Comparison of ENCODE assay signal across 8 mouse cellular contexts in genomic region chr4:116075631-116076368, GRCm38 (mm10). TPM values are rescaled to one million over a fixed set of nuclear protein-coding genes. Genes with fewer than 3 reads are reported as not detected.
DNase-seq lines count a peak whose midpoint lies in the region; ATAC-seq lines count a peak whose summit lies in the region.

No protein-coding gene starts in this region.

- H3K9ac ChIP-seq in intestine, embryonic 14.5 days (ENCODE audit: low read length) = peak overlapping the region; percentile 82
- peak overlapping the region; percentile 98 for H3K9ac ChIP-seq in limb, embryonic 11.5 days (ENCODE audit: low read length)
- peak overlapping the region; percentile 94 for H3K9ac ChIP-seq in midbrain, embryonic 12.5 days (replicated peaks)

- peaks cover 12% of the 10 kb centered on the region for H3K36me3 ChIP-seq in intestine, embryonic 14.5 days (ENCODE audit: control insufficient read depth, insufficient read depth, low read length)
- peaks cover 7% of the 10 kb centered on the region for H3K36me3 ChIP-seq in limb, embryonic 11.5 days (ENCODE audit: control insufficient read depth, insufficient read depth, low read length)
- peaks cover 17% of the 10 kb centered on the region for H3K36me3 ChIP-seq in midbrain, embryonic 12.5 days

- peak overlapping the region; percentile 66 for H3K4me3 ChIP-seq in intestine, embryonic 14.5 days (ENCODE audit: low read depth, low read length)
- peak overlapping the region; percentile 99 for H3K4me3 ChIP-seq in limb, embryonic 11.5 days (ENCODE audit: low read depth, low read length)
- H3K4me3 ChIP-seq in midbrain, embryonic 12.5 days = peak overlapping the region; percentile 74

- peak overlapping the region; percentile 98 for H3K27ac ChIP-seq in intestine, embryonic 14.5 days (ENCODE audit: low read depth)
- peak overlapping the region; percentile 98 for H3K27ac ChIP-seq in limb, embryonic 11.5 days (replicated peaks; ENCODE audit: low read depth, low read length)
- peak overlapping the region; percentile 98 for H3K27ac ChIP-seq in midbrain, embryonic 12.5 days (replicated peaks)

- peak; percentile 14; the same call in 1 of the 2 replicates for ATAC-seq in frontal cortex, adult (ENCODE audit: low TSS enrichment)
- ATAC-seq in intestine, embryonic 14.5 days (replicated peaks; ENCODE audit: low FRiP score, low TSS enrichment, low read depth) = peak; percentile 78
- peak; percentile 81 for ATAC-seq in limb, embryonic 11.5 days (ENCODE audit: insufficient number of reproducible peaks, low FRiP score, low TSS enrichment, low read depth)
- ATAC-seq in midbrain, embryonic 12.5 days (ENCODE audit: low FRiP score, low read depth) = peak; percentile 80

- peak overlapping the region; percentile 91 for H3K4me2 ChIP-seq in intestine, embryonic 14.5 days (ENCODE audit: low read length)
- peak overlapping the region; percentile 57 for H3K4me2 ChIP-seq in limb, embryonic 11.5 days (ENCODE audit: low read depth, severe bottlenecking)
- H3K4me2 ChIP-seq in midbrain, embryonic 12.5 days (replicated peaks) = peak overlapping the region; percentile 95

- no peak for DNase-seq in frontal cortex, adult 2 months (ENCODE audit: extremely low spot score in 1 of 2, low spot score in 1 of 2)
- DNase-seq in cerebellum, postnatal 25 days = peak; percentile 81 to 82
- DNase-seq in gastrocnemius, adult 8-10 months (ENCODE audit: low spot score in 2 of 2) = peak; percentile 60 to 62
- DNase-seq in intestine, embryonic 14.5 days (ENCODE audit: low spot score) = peak; percentile 96
- peak; percentile 84 for DNase-seq in limb, embryonic 11.5 days (ENCODE audit: low spot score)
- peak; percentile 83 to 86 for DNase-seq in spleen, postnatal 10 days (ENCODE audit: low spot score in 2 of 2)

- H3K27me3 ChIP-seq in intestine, embryonic 14.5 days (replicated peaks; ENCODE audit: control insufficient read depth, insufficient read depth, low read length) = no peaks in the 10 kb centered on the region
- H3K27me3 ChIP-seq in limb, embryonic 11.5 days (ENCODE audit: control insufficient read depth, insufficient read depth, low read length) = no peaks in the 10 kb centered on the region
- no peaks in the 10 kb centered on the region for H3K27me3 ChIP-seq in midbrain, embryonic 12.5 days

- WGBS in intestine, embryonic 14.5 days = 0% methylated on average over 60 of the region's 77 CpGs
- under 1% methylated on average over 64 of the region's 77 CpGs for WGBS in limb, embryonic 11.5 days
- under 1% methylated on average over 61 of the region's 77 CpGs for WGBS in midbrain, embryonic 12.5 days

- H3K4me1 ChIP-seq in intestine, embryonic 14.5 days (replicated peaks; ENCODE audit: control insufficient read depth, insufficient read depth, low read length) = peaks cover 29% of the 10 kb centered on the region
- H3K4me1 ChIP-seq in limb, embryonic 11.5 days (ENCODE audit: control insufficient read depth, insufficient read depth, low read length) = peaks cover 14% of the 10 kb centered on the region
- peaks cover 29% of the 10 kb centered on the region for H3K4me1 ChIP-seq in midbrain, embryonic 12.5 days

- H3K9me3 ChIP-seq in intestine, embryonic 14.5 days (ENCODE audit: control insufficient read depth, low read length) = no peaks in the 10 kb centered on the region
- H3K9me3 ChIP-seq in limb, embryonic 11.5 days (ENCODE audit: control insufficient read depth, low read length) = no peaks in the 10 kb centered on the region
- no peaks in the 10 kb centered on the region for H3K9me3 ChIP-seq in midbrain, embryonic 12.5 days

RNA-seq across cellular contexts. Expression of gene Lrrc41, which starts 0.7 kb away (rescaled TPM):
- polyA plus RNA-seq in frontal cortex, adult 2 months (2012; rRNA removed) = 34.7 and 34.8 TPM in 2 replicates
- total RNA-seq in gastrocnemius, adult 8-10 months (2022) = 10 to 100 TPM; 16.3 to 22.4 (median 18.6) TPM
- 73.4 and 78.9 TPM in 2 replicates for polyA plus RNA-seq in intestine, embryonic 14.5 days (2014; fragmentation: Nextera tagmentation; extraction: Ambion mirVana)
- polyA plus RNA-seq in limb, embryonic 11.5 days (2014; fragmentation: Nextera tagmentation; extraction: Ambion mirVana) = 81.4 and 81.6 TPM in 2 replicates
- polyA plus RNA-seq in midbrain, embryonic 12.5 days (2016; fragmentation: Nextera tagmentation; extraction: Ambion mirVana) = 69.6 and 71.2 TPM in 2 replicates

RNA-seq across cellular contexts. Expression of gene Uqcrh, which starts 0.9 kb away (rescaled TPM):
- polyA plus RNA-seq in frontal cortex, adult 2 months (2012; rRNA removed) = 645 and 649 TPM in 2 replicates
- total RNA-seq in gastrocnemius, adult 8-10 months (2022) = 100 to 1,000 TPM; 732 to 881 (median 822) TPM
- 595 and 617 TPM in 2 replicates for polyA plus RNA-seq in intestine, embryonic 14.5 days (2014; fragmentation: Nextera tagmentation; extraction: Ambion mirVana)
- polyA plus RNA-seq in limb, embryonic 11.5 days (2014; fragmentation: Nextera tagmentation; extraction: Ambion mirVana) = 470 and 488 TPM in 2 replicates
- polyA plus RNA-seq in midbrain, embryonic 12.5 days (2016; fragmentation: Nextera tagmentation; extraction: Ambion mirVana) = 371 and 380 TPM in 2 replicates

RNA-seq across cellular contexts. Expression of gene Nsun4, which starts 22.1 kb away (rescaled TPM):
- 8.3 and 9.7 TPM in 2 replicates for polyA plus RNA-seq in frontal cortex, adult 2 months (2012; rRNA removed)
- 10 to 100 TPM; 13.3 to 13.5 (median 13.4) TPM for total RNA-seq in gastrocnemius, adult 8-10 months (2022)
- polyA plus RNA-seq in intestine, embryonic 14.5 days (2014; fragmentation: Nextera tagmentation; extraction: Ambion mirVana) = 21.6 and 22.4 TPM in 2 replicates
- 16.9 and 20.0 TPM in 2 replicates for polyA plus RNA-seq in limb, embryonic 11.5 days (2014; fragmentation: Nextera tagmentation; extraction: Ambion mirVana)
- 20.4 and 20.7 TPM in 2 replicates for polyA plus RNA-seq in midbrain, embryonic 12.5 days (2016; fragmentation: Nextera tagmentation; extraction: Ambion mirVana)

RNA-seq across cellular contexts. Expression of gene Rad54l, which starts 47.7 kb away (rescaled TPM):
- polyA plus RNA-seq in frontal cortex, adult 2 months (2012; rRNA removed) = 0.86 and 0.94 TPM in 2 replicates
- total RNA-seq in gastrocnemius, adult 8-10 months (2022) = under 1 TPM; 0.18 to 0.46 (median 0.27) TPM
- polyA plus RNA-seq in intestine, embryonic 14.5 days (2014; fragmentation: Nextera tagmentation; extraction: Ambion mirVana) = 33.0 and 36.5 TPM in 2 replicates
- 66.0 and 69.8 TPM in 2 replicates for polyA plus RNA-seq in limb, embryonic 11.5 days (2014; fragmentation: Nextera tagmentation; extraction: Ambion mirVana)
- 44.8 and 46.5 TPM in 2 replicates for polyA plus RNA-seq in midbrain, embryonic 12.5 days (2016; fragmentation: Nextera tagmentation; extraction: Ambion mirVana)

RNA-seq across cellular contexts. Expression of gene Pomgnt1, which starts 47.8 kb away (rescaled TPM):
- 66.6 and 77.5 TPM in 2 replicates for polyA plus RNA-seq in frontal cortex, adult 2 months (2012; rRNA removed)
- total RNA-seq in gastrocnemius, adult 8-10 months (2022) = 10 to 100 TPM; 50.0 to 51.9 (median 50.8) TPM
- 53.7 and 57.4 TPM in 2 replicates for polyA plus RNA-seq in intestine, embryonic 14.5 days (2014; fragmentation: Nextera tagmentation; extraction: Ambion mirVana)
- 57.0 and 62.4 TPM in 2 replicates for polyA plus RNA-seq in limb, embryonic 11.5 days (2014; fragmentation: Nextera tagmentation; extraction: Ambion mirVana)
- 60.9 and 67.9 TPM in 2 replicates for polyA plus RNA-seq in midbrain, embryonic 12.5 days (2016; fragmentation: Nextera tagmentation; extraction: Ambion mirVana)

Comparison
In these comparisons a context has a peak if more than half of its experiments do, and no peak if none do; other contexts are left out.
1. ATAC-seq: peak in every context shown above with its lines; median percentile 81 in limb, embryonic 11.5 days; 80 in midbrain, embryonic 12.5 days; 78 in intestine, embryonic 14.5 days; 14 in frontal cortex, adult.
2. DNase-seq: peak in cerebellum, postnatal 25 days (2 of 2), gastrocnemius, adult 8-10 months (2 of 2), intestine, embryonic 14.5 days (single experiment), limb, embryonic 11.5 days (single experiment) and spleen, postnatal 10 days (2 of 2); none in frontal cortex, adult 2 months (0 of 2).
3. Peak in every context shown above with its lines, with median percentiles within 50 percentile points of each other: H3K27ac ChIP-seq, H3K4me2 ChIP-seq, H3K4me3 ChIP-seq and H3K9ac ChIP-seq.